Mouse (Mus musculus) heart, postnatal 4 days (tissue): ENCODE measurements around the gene Ptprd. TPM values are rescaled to one million over a fixed set of nuclear protein-coding genes. Genes with fewer than 3 reads are reported as not detected.
A peak's percentile ranks its signal among the peaks of the same experiment; 100 is the strongest.

Source experiments
- DNase-seq: peaks from one replicate; pipeline ENCODE4 v3.0.0; 2021
- total RNA-seq, 2 experiments: library from RNA; stranded (reverse); gene quantifications; 2 replicates each; pipeline ENCODE4 v1.2.3; 2021

Gene Ptprd
- total RNA-seq: 10 to 100 TPM; 42.8 to 45.5 TPM

DNA sequence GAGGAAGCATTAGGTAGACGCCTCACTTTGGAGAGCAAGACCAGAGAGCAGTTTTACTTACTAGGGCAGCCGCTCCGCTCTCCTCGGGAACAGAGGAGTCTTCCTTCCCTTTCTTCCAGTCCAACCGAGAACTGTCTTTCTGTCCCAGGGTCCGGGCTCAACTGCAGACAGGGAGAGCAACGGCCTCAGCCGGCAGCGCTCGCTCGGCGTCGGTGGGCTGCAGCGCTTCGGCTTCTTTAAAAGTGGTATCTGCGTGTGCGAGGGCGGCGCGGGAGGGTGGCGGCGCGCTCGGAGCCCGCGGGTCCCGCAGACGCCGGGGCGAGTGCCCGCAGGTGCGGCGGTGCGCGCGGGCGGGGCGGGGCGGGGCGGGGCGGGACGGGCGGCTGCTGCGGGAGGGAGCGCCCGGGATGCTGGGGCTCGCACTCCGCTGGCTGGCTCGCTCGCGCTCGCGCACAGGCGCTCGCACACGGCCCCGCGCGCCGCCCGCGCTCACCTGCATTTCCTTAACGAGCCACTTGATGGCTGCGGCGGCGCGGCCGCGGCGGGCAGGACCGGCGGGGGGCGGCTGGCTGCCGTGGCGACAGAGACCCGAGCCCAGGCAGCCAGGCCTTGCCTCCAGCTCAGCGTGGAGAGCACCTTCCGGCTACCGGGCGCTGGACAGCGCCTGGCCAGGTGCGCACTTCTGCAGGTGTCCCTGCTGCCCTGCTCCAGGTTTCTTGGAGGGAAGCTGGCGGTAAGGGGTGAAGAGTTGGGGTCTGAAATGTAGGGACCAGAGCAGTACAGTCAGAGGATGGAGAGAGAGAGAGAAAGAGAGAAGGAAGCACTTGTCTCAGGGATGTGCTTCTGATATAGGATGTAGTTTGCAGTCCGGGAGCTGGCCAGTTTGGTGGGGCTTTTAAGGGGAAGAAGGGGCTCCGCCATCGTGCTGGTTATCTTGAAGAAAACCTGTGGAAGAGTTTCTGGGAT is at the start of gene Ptprd:
TSS of gene Ptprd (minus strand) at position 433 of the 966 bp plus-strand sequence.
- peak; percentile 7 for DNase-seq

DNA sequence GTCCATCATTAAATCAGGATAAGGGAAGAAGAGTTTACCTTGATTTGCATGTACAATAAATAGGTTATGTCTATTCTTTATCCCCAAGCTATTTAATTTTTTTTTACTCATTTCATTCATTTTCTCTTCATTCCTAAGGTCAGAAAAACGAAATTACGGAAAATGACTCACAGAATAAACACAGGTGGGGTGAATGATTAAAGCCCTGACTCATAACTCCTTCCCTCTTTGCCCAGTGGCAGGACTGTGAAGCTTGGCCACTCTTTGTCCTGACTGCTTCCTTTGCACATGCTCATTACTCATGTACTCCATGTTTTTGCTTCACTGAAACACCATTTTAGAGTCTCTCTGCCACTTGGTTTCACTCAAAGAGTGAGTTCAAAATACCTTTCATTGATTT is 24.1 kb upstream of the Ptprd start:
- DNase-seq: no peak

DNA sequence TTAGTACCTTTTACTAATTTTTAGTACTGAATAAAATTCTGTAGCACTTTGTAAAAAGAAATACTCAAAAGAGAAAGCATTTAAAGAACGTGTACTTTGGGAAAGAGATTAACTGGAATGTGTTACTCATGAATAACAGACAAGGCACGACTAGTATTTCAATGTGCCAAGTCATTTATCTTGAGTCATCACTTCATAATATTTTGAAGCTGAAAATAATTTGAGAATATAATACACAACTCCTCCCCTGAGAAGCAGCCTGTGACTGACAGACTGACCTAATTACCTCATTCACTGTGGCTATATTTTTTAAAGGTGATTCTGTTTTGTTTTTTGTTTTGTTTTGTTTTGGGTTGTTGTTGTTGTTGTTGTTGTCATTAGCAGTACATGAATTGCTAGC is 23.6 kb upstream of the Ptprd start:
- no peak for DNase-seq

DNA sequence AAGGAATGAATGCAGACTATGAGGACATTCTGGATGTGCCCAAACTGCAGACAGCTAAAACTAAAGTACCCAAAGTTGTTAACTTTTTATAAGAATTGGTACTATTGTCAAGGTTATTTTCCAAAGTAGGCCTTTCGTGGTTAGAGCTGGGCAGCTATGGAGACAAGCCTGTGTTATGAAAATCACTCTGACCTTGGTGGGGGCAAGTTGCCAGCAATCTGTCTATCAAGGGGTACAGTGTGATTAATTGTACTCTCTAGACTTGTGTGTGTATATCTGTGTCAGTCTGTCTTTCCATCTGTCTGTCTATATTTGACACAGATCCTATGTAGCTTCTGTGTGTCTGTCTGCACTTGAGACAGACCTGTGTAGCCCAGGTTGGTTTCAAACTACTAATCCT is 22.9 kb upstream of the Ptprd start:
- DNase-seq: peak; percentile 10

DNA sequence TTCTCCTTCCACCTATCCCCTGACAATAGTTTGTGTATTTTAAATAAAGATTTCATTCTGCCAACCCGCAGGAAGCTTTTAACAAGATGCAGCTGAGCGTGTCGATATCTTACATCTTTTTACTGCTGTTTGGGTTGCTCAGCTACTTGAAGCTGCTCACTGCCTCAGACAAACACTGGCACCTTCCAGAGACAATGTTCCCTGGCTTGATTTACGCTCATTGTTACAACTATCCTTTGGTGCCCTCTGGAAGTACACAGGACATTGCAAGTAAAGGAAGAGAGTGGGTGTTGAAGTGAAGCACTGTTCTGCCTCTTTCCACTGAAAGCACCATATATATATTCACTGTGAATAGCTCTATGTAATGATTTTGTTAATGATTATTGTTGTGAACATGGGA is 2.2 kb upstream of the Ptprd start:
- no peak for DNase-seq

DNA sequence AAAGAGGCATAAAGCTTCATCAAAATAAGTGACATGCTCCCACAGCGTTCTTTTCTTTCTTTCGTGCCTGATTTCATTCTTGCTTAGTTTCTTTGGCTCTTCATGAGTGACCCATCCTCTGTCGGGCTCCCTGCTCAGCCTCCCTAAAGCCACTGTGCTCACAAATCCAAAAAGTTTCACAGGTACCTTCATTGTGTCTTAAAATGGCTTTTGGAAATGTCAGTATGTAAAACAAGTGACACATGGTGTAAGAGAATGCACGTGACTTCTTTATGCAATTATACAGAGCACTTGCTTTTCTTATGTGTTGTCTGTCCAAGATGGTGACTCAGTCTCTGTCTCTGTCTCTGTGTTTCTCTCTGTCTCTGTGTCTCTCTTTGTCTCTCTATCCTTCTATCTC is 1.2 kb upstream of the Ptprd start:
- no peak for DNase-seq

DNA sequence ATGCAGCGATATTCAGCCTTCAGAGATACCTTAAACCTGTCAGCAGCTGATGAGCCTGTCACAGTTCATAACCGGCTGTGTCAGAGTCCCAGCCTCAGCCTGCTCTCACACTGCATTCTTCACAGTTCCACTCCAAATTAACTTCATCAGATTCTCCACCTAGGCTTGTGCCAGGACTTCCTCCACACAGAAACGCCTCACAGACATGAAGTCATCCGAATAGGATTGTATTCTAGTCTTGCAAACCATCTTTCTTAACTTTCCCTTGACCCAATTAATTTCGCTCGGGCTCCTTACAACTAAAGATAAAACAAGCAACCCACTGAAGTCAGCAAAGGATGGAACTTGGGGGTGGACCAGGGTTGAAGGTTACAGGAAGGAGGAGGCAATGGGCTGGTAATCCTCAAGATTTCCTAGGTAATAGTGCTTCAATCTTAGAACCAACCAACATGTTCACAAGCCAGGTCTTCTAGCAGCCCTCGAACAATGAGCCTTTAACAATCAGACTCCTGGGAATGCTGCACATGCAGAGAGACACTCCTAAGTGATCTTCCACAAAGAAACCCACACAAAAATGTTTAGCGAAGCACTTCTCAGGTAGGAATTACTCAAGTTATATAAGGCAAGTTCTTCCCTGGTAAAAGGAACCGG is 758 bp downstream of the Ptprd start:
- DNase-seq: no peak

DNA sequence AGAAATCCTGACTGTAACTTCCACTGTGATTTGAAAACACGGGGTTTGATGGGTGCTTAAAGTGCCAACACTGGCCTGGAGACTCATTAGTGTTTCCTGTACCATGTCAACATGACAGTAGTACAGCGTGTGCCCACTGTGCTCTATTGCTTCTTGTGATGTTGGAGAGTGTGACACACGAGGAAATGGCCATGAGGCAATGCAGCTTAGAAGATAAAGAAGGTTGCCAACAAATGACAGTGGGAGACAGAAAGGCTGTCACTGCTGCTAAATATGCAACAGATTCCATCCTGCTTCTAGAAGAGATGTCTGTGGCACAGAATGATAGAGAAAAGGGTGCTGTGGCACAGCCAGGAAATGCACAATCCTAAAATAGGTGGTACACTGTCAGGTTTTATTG is 6.7 kb downstream of the Ptprd start:
- no peak for DNase-seq

DNA sequence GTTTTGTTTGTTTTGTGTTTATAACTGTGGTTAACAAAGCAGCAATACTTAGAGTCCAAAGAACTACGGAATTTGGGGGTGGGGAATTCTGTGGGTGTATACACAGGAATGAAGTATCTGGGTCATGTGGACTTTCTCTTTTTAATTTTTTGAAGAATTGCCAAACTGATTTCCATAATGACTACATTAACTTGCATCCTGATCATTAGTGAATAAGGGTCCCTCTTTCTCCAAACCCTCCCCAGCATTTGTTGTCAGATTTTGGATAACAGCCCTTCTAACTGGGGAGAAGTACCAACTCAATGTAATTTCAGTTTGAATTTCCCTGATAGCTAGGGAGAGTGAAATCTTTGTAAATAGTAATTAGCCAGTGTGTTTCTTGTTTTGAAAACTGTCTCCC is 43.3 kb downstream of the Ptprd start:
- DNase-seq: no peak

DNA sequence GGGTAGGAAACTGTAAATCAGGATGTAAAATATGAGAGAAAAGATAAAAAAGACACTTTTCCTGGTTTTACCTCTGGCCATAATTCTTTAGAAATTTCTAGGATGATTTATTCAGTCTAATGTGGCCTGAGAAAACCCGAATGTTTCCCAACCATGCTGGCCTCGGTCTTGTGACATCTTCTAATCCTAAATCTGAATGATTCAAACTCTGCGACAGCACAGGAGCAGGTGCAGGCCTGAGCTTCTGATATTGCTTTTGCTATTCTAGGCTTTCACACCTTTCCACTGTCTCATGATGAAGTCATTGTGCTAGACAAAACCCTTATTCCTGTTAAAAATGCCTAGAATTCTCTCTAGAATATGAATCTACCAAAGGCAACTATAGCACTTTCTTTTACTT is 51.3 kb downstream of the Ptprd start:
- DNase-seq: no peak

DNA sequence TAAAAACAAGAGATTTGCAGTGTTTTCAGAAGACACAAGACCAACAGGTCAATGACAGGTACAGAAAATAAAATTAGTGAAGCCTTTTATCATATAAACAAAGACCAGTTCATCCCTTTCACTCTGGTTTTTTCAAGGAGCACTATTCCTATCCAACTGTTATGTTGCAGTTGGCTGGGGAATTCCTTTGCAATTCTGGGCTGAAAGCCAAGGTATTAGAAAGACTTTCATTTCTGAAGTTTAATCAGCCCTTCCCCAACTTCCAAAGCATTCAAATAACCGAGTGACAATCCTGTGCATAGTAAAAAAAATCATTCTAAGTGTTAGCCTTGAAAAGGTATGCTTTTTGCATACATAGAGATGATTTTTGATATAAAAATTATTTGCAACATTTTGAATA is 61.2 kb downstream of the Ptprd start:
- peak; percentile 3 for DNase-seq

DNA sequence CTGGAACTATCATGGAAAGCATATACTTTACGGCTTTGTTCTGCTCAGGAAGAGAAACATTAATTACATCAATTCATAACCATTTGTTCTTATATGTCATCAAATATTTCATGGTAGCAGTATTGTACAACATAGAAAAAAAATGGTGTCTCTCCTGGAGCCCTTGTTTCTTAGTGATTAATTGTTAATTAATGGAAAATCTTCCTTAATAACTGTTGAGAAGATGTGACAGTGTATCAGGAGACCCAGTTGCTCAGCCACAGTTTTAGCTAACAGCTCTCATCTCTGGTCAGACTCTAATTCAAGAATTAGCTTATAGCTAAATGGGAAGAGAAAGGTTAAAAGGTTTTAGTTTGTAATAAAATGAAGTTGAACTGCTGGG is 69.0 kb downstream of the Ptprd start:
- DNase-seq: no peak

DNA sequence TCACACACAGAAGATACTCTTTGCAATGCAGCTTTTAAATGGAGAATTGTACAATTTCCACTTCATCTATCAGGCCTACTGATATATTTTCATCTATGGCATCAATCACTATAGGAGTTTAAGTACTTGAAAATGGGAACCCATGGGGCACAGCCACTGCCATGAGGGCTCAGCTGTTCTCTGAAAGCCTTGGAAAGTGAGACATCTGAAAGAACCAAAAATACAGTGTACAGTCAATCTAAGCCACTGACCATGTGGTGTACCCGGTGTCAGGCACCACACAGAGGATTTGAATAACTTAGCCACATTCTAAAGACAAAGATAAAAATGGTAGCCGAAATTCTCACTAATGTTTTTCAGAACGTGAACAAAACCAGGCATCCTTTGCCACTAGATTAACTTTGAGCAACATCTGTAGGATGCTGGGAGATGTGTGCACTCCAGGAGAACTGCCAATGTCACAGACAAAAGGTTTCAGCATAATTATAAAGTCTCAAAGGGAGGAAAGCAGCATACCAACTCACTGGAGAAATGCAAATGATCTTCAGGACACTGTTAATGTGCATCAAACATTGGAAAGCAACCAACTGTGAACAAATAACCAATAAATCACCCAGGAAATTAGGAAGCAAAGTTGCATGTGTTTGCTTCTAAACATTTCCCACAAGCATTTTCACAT is 69.5 kb downstream of the Ptprd start:
- DNase-seq: no peak

DNA sequence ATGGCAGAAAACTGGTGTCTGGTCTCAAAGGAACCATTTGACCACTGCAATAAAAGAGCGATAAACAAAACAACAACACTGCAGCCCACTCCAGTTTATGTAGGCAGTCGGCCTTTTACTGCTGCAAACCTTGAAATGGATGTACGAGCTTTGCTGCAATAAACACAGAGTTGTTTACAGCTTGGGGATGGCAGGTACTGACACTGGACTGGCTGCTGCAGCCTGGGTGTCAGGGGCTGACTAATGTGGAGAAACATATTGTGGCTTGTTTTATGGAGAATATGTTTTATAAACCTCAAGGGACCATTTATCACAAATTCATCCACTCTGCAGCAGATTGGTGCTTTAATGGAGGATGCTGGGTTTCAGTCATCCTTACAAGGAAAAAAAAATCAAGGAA is 100.9 kb downstream of the Ptprd start:
- no peak for DNase-seq

DNA sequence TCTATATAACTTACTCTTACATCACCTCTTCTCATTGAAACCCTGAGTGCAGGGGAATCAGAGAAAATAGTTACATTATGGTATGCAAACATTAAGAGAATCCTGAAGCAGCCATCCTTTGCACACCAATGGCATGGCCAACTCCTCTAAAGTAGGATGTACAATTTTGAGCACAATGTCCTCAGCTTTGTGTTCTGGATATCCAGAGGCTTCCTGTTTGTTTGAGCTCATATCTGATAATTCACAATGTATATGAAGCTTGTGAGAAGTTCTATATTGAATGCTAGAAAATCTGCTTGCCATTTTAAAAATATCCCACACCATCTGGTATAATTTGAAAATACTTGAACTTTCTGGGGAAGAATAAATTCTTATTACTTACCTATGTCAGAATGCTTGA is 114.2 kb downstream of the Ptprd start:
- DNase-seq: no peak

DNA sequence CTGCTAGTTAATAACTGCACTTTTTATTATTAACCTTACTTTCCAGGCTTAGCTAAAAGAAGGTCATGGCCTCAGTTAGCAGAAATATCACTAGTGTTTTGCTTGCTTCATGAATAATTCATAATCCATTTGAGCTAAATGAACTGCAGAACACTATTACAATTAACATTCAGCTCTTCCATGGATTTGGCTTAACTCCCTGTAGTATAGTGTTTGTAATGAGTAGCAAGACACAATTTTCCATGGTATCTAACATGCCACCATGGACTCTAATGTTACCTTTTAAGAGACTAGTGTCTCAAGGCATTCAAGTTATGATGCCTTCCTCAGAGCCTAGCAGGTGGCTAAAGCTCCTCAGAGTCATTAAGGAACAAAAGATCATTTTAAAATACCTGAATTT is 129.0 kb downstream of the Ptprd start:
- DNase-seq: no peak

DNA sequence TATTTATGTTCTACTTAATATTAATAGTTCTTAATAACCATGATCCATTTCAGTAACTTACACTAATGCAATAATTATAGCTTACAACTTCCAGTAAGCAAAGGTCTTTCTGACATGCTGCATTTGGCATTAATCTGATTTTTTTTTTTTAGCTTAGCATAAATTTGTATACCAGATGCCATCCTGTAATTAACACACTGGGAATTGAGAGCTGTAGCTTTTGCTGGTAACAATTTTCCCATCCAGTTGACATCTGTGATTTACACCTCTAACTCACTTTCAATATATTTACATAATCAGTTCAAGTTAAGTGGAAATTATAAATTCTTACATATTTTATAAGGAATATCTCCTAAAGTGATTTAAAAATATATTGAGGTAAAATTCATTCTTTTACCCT is 134.3 kb downstream of the Ptprd start:
- no peak for DNase-seq

DNA sequence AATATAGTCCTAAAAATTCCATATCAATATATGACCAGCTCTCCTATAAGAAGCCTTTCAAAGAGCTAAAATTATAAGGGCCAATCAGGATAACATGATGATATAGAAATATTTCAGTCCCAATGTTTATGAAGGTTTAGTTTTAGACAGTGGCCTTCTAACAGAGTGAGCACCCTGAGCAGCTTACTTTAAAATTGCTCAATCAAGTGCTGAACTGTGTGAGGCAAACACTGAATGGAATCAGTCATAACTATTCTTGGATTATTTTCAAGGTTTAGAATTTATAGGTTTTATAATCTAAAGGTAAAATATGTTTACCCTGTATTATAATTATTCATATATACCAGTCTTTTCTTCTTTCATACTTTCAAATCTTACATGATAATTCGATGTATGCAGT is 134.7 kb downstream of the Ptprd start:
- DNase-seq: no peak

DNA sequence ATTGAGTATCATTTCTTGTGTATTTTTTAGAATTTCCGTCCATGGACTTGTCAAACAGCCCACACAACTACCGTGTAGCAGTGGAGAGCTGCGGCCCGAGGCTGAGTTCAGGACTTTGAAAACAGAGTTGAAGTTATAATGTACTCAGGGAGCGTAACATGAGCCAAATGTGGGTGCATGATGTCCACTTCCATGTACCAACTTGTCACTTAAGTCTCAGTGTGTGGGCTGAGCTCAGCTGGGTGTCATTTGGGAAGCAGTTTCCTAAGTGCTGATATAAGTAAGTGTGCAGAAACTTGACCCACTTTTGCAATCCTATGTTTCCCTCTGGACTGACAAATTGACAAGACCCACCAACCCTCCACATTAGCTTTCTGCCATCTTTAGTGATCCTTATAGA is 173.4 kb downstream of the Ptprd start:
- no peak for DNase-seq

DNA sequence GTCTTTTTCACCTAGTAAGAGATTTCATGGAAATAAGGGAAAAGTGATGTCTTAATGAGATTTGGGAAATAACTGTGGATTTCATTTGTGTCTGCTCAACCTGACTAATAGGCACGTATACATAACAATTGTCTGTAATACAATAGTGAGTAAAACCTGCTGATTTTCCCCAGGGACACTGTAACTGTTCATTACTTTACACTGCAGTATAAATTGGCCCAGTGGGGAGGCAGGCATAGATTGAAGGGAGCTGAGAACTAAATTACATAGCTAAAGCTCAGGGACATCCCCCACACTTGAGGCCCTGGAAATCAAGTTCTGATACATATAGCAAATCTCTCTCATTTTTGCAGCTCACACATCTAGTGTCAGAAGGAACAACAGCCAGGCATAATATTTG is 209.7 kb downstream of the Ptprd start:
- no peak for DNase-seq

DNA sequence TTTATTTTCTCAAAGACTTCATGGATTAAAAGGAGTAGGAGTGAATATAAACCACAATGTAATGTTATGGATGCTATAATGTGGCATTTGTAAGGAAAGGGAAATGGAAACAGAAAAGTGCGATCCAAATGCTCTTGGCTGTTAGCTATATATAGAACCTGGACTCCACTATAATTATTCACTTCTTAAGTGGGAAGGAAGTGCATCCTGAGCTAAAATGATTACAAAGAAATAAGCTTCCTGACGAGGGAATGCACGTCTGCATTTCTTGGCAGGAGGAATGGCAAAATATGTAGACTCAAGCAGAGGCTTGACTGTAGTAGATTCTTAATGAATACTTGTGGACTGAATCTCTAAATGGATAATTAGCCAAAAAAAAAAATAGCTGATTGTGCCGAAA is 219.1 kb downstream of the Ptprd start:
- DNase-seq: no peak

DNA sequence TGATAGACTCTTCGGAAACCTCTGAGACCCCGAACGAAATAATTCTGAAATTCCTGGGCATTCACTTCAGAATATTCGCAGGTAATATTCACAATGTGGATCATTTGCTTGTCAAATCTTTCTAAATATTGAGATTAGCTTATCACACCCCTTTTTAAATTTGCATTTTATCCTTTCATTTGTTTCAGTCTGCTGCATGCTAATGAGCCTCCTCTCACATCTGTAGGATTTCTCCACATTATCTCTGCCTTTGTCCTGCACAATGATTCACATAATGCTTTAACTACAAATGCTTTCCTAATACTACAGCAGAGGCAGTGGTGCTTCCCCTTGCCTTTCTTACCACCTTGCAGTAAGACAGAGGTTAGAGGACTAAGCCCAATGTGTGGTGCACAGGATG is 229.7 kb downstream of the Ptprd start:
- no peak for DNase-seq

DNA sequence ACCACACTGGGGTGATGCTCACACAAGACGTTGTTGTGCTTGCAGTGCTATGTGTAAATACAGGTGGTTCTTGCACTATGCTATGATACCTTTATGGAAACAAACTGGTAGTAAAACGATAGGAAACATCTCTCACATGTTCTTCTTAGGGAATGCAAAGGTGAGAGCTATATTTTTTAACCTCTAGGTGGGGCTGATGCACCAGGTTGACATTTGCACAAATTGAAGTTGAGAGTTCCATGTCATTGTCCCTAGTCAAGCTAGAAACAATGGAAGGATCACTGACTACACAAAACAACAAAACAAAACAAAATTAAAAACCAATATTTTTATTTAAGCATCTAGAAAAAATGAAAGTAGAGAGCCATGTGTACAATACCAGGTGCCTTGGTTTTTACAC is 250.1 kb downstream of the Ptprd start:
- DNase-seq: peak; percentile 4

DNA sequence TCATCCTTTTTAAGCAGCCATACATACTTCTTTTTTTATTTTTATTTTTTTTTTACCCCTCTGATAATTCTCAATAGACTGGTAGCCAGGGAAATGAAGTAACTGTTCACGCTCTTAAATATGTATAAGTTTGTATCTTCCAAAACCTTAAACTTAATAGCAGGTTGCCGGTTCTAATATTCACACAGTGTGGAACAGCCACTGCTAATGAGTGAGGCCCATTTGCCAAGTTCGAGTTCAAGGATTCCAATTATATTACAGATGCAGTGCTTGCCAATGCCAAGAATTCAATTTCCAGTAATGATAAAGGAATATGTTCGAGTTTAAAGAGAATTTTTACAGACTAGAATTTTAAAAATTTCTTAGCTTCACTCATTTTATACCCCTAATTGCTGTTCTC is 322.3 kb downstream of the Ptprd start:
- DNase-seq: no peak
